Mouse (Mus musculus) granulocyte monocyte progenitor cell, adult 5-6 weeks (primary cell): Measurements from ENCODE around the gene Shank1. TPM values are rescaled to one million over a fixed set of nuclear protein-coding genes. Genes with fewer than 3 reads are reported as not detected.
"Not testable (repeated sequence)": the region's sequence is repeated elsewhere in the genome, so short reads cannot be mapped to it uniquely, and the experiment has no call there.

Experiments
- ATAC-seq: replicated peaks from 2 replicates; pipeline ENCODE4 v1.8.0; 2016; ENCODE audit warnings: mild to moderate bottlenecking, moderate TSS enrichment, inconsistent platforms; ENCODE audit not compliant: poor library complexity, severe bottlenecking
- total RNA-seq, 2 experiments: library from RNA; stranded (forward) in 1 of 2; stranded (reverse) in 1 of 2; fragments of 200-712, 200-1000 nt in 1 of 2; fragments of >200 nt in 1 of 2; fragmentation: Nextera tagmentation in 1 of 2; gene quantifications; 2 replicates each; pipeline ENCODE4 v1.2.3; 2014 to 2017

Gene Shank1
- total RNA-seq (2014; fragmentation: Nextera tagmentation) (not detected in 2 replicates), total RNA-seq (2017) (not detected in 2 replicates)

- ATAC-seq = no peak
These were observed at the start of gene Shank1 for GRCm38 (mm10) chr7:44309475-44310284. TSS of gene Shank1 (plus strand) at chr7:44310253.

GRCm38 (mm10) chr7:44260410-44260809 is 49.6 kb upstream of the Shank1 start:
- ATAC-seq = no peak

GRCm38 (mm10) chr7:44261147-44261546 is 48.9 kb upstream of the Shank1 start, which contains the start of gene Gm15517:
TSS of gene Gm15517 (plus strand) at chr7:44261447.
- ATAC-seq = no peak

- peak; percentile 94 for ATAC-seq
These were observed 47.0 kb upstream of the Shank1 start for GRCm38 (mm10) chr7:44262791-44263643.

GRCm38 (mm10) chr7:44268117-44268516 is 41.9 kb upstream of the Shank1 start:
- ATAC-seq = no peak

GRCm38 (mm10) chr7:44269397-44269796 is 40.7 kb upstream of the Shank1 start:
- peak; percentile 44 for ATAC-seq

- ATAC-seq = no peak
These were observed 38.7 kb upstream of the Shank1 start for GRCm38 (mm10) chr7:44271309-44271708.

GRCm38 (mm10) chr7:44272546-44272945 is 37.5 kb upstream of the Shank1 start:
- peak; percentile 60 for ATAC-seq

GRCm38 (mm10) chr7:44273446-44273845 is 36.6 kb upstream of the Shank1 start:
- no peak for ATAC-seq

GRCm38 (mm10) chr7:44274096-44274495 is 36.0 kb upstream of the Shank1 start:
- ATAC-seq = no peak

GRCm38 (mm10) chr7:44275546-44275945 is 34.5 kb upstream of the Shank1 start:
- ATAC-seq = no peak

GRCm38 (mm10) chr7:44276461-44277249 is 33.4 kb upstream of the Shank1 start:
- ATAC-seq = no peak

GRCm38 (mm10) chr7:44277250-44277622 is 32.8 kb upstream of the Shank1 start:
- peak; percentile 36; the same call in 1 of the 2 replicates for ATAC-seq

GRCm38 (mm10) chr7:44280959-44281358 is 29.1 kb upstream of the Shank1 start:
- ATAC-seq = peak; percentile 90

- no peak for ATAC-seq
These were observed 28.5 kb upstream of the Shank1 start for GRCm38 (mm10) chr7:44281586-44281985.

GRCm38 (mm10) chr7:44287760-44288159 is 22.3 kb upstream of the Shank1 start:
- ATAC-seq = no peak

GRCm38 (mm10) chr7:44290986-44291385 is 19.1 kb upstream of the Shank1 start:
- ATAC-seq = no peak

GRCm38 (mm10) chr7:44291418-44291817 is 18.6 kb upstream of the Shank1 start:
- ATAC-seq = no peak

- not testable (repeated sequence) for ATAC-seq
These were observed 12.6 kb upstream of the Shank1 start for GRCm38 (mm10) chr7:44297501-44297900.
